Mouse (Mus musculus) left cerebral cortex, postnatal 36 days (tissue): ENCODE data around the gene Rbm19. TPM values are rescaled to one million over a fixed set of nuclear protein-coding genes. Genes with fewer than 3 reads are reported as not detected.
A peak's percentile ranks its signal among the peaks of the same experiment; 100 is the strongest.
"Not testable (repeated sequence)": the region's sequence is repeated elsewhere in the genome, so short reads cannot be mapped to it uniquely, and the experiment has no call there.

Experiments
- DNase-seq, 2 experiments: peaks; one replicate each; pipeline ENCODE4 v3.0.0; 2021 to 2022; ENCODE audit warnings: low spot score in 2 of 2, mixed read lengths in 1 of 2
- intact Hi-C: fragments of 180-260 bp; cut with DNase I; formaldehyde crosslinking; loops from one replicate; pipeline ENCODE4 v1.15.1; 2025
- total RNA-seq, 2 experiments: library from RNA; stranded (reverse); gene quantifications; 2 replicates each; pipeline ENCODE4 v1.2.3; 2021

Gene Rbm19
- 10 to 100 TPM; 16.5 to 17.0 TPM for total RNA-seq

- intact Hi-C loops: no loop called here
- DNase-seq: peak; percentile 89
Observed at GRCm38 (mm10) chr5:120116261-120117050, at the start of gene Rbm19. TSS of gene Rbm19 (plus strand) at chr5:120116465.

- intact Hi-C loops: no loop called here
- no peak for DNase-seq
Observed at GRCm38 (mm10) chr5:120067266-120067665, 49.0 kb upstream of the Rbm19 start.

GRCm38 (mm10) chr5:120074101-120074500 is 42.2 kb upstream of the Rbm19 start:
- DNase-seq: no peak
- intact Hi-C loops: no loop called here

- intact Hi-C loops: no loop called here
- no peak for DNase-seq
Observed at GRCm38 (mm10) chr5:120080027-120080426, 36.2 kb upstream of the Rbm19 start.

GRCm38 (mm10) chr5:120080468-120080867 is 35.8 kb upstream of the Rbm19 start:
- intact Hi-C loops: no loop called here

GRCm38 (mm10) chr5:120088561-120088960 is 27.7 kb upstream of the Rbm19 start:
- intact Hi-C loops: loop anchor here (1.0 to 5.0 kb wide), 2 partner anchors 310 to 346 kb away; no protein-coding TSS in a partner anchor
- peak; percentile 78 to 81 for DNase-seq

More at GRCm38 (mm10) chr5:120080468-120080867, 35.8 kb upstream of the Rbm19 start:
- no peak for DNase-seq

GRCm38 (mm10) chr5:120094602-120095001 is 21.7 kb upstream of the Rbm19 start:
- DNase-seq: no peak
- intact Hi-C loops: no loop called here

- intact Hi-C loops: no loop called here
- no peak for DNase-seq
Observed at GRCm38 (mm10) chr5:120097042-120097441, 19.2 kb upstream of the Rbm19 start.

GRCm38 (mm10) chr5:120100814-120101213 is 15.5 kb upstream of the Rbm19 start:
- intact Hi-C loops: loop anchor here (5.0 kb wide), 2 partner anchors 359 to 1319 kb away; no protein-coding TSS in a partner anchor
- DNase-seq: no peak

- intact Hi-C loops: loop anchor here (5.0 kb wide), 2 partner anchors 360 to 1320 kb away; no protein-coding TSS in a partner anchor
- DNase-seq: no peak
Observed at GRCm38 (mm10) chr5:120102097-120102496, 14.2 kb upstream of the Rbm19 start.

- intact Hi-C loops: loop anchor here (5.0 kb wide), 2 partner anchors 360 to 1320 kb away; no protein-coding TSS in a partner anchor
- peak; percentile 26 to 42 for DNase-seq
Observed at GRCm38 (mm10) chr5:120102732-120103131, 13.5 kb upstream of the Rbm19 start.

- intact Hi-C loops: loop anchor here (5.0 kb wide), 2 partner anchors 361 to 1321 kb away; no protein-coding TSS in a partner anchor
- no peak for DNase-seq
Observed at GRCm38 (mm10) chr5:120103458-120103857, 12.8 kb upstream of the Rbm19 start.

- intact Hi-C loops: no loop called here
- DNase-seq: no peak
Observed at GRCm38 (mm10) chr5:120106424-120107073, 9.7 kb upstream of the Rbm19 start.

- DNase-seq: no peak
- intact Hi-C loops: no loop called here
Observed at GRCm38 (mm10) chr5:120114361-120114760, 1.9 kb upstream of the Rbm19 start.

- DNase-seq, intact Hi-C loops: not testable (repeated sequence)
Observed at GRCm38 (mm10) chr5:120117161-120117560, 896 bp downstream of the Rbm19 start.

GRCm38 (mm10) chr5:120124881-120125690 is 8.8 kb downstream of the Rbm19 start:
- DNase-seq: no peak
- intact Hi-C loops: no loop called here

GRCm38 (mm10) chr5:120127641-120128040 is 11.4 kb downstream of the Rbm19 start:
- intact Hi-C loops: no loop called here
- no peak for DNase-seq

- intact Hi-C loops: no loop called here
- DNase-seq: no peak
Observed at GRCm38 (mm10) chr5:120128511-120128910, 12.2 kb downstream of the Rbm19 start.

GRCm38 (mm10) chr5:120129070-120129469 is 12.8 kb downstream of the Rbm19 start:
- intact Hi-C loops: no loop called here
- DNase-seq: no peak

- DNase-seq: no peak
- intact Hi-C loops: no loop called here
Observed at GRCm38 (mm10) chr5:120129761-120130160, 13.5 kb downstream of the Rbm19 start.
